Mouse (Mus musculus) C2C12 (cell line): ENCODE measurements around the gene Plgrkt.

ENCODE experiments used
- CTCF ChIP-seq: IDR thresholded peaks from one replicate; pipeline ENCODE4 v1.5.1; 2011; ENCODE audit not compliant: control insufficient read depth, insufficient read depth, insufficient read length
- MYOG ChIP-seq: IDR thresholded peaks from one replicate; pipeline ENCODE4 v1.6.1; 2011; ENCODE audit not compliant: control insufficient read depth, insufficient read length; ENCODE audit errors: extremely low read depth

GRCm38 (mm10) chr19:29394721-29395120, 27.5 kb upstream of the Plgrkt start:
- TF ChIP-seq CTCF (no peak), MYOG (no peak)
